Comparison of ENCODE assay signal across 12 mouse cellular contexts in genomic region chr6:137102662-137103179, GRCm38 (mm10).
DNase-seq lines count a peak whose midpoint lies in the region; ATAC-seq and TF ChIP-seq lines count a peak whose summit lies in the region.
"Had no signal": no experiment of that assay in that cellular context is flagged by ENCODE, and none has a peak within 500 bp of the region (broad histone marks: within the 10 kb centered on the region; RNA-seq: fewer than 3 reads in every experiment).

No protein-coding gene starts in this region.

- no peak overlapping the region for H3K4me3 ChIP-seq in intestine, embryonic 14.5 days (ENCODE audit: low read depth, low read length)
- H3K4me3 ChIP-seq in intestine, postnatal 0 days (ENCODE audit: low read depth, low read length) = no peak overlapping the region
- H3K4me3 ChIP-seq: heart, adult 2 months had no signal

- no peak for TF ChIP-seq POLR2A in brain, embryonic 14.5 days (IDR thresholded peaks at IDR 0.05; ENCODE audit: borderline replicate concordance, extremely low read depth, insufficient read depth, insufficient read length, poor library complexity, severe bottlenecking)

- H3K4me2 ChIP-seq in intestine, embryonic 14.5 days (ENCODE audit: low read length) = no peak overlapping the region
- H3K4me2 ChIP-seq in intestine, postnatal 0 days (replicated peaks; ENCODE audit: low read depth) = no peak overlapping the region

- peaks cover 28% of the 10 kb centered on the region for H3K4me1 ChIP-seq in intestine, embryonic 14.5 days (replicated peaks; ENCODE audit: control insufficient read depth, insufficient read depth, low read length)
- no peaks in the 10 kb centered on the region for H3K4me1 ChIP-seq in intestine, postnatal 0 days (replicated peaks; ENCODE audit: control insufficient read depth, insufficient read depth, low read length)

- no peaks in the 10 kb centered on the region for H3K9me3 ChIP-seq in intestine, embryonic 14.5 days (ENCODE audit: control insufficient read depth, low read length)
- no peaks in the 10 kb centered on the region for H3K9me3 ChIP-seq in intestine, postnatal 0 days (ENCODE audit: control insufficient read depth)

- 21% methylated on average over 10 of the region's 10 CpGs for WGBS in intestine, embryonic 14.5 days
- 44% methylated on average over 10 of the region's 10 CpGs for WGBS in intestine, postnatal 0 days

- no peaks in the 10 kb centered on the region for H3K36me3 ChIP-seq in intestine, embryonic 14.5 days (ENCODE audit: control insufficient read depth, insufficient read depth, low read length)
- H3K36me3 ChIP-seq in intestine, postnatal 0 days (ENCODE audit: control insufficient read depth, insufficient read depth) = no peaks in the 10 kb centered on the region

- DNase-seq in intestine, embryonic 14.5 days (ENCODE audit: low spot score) = no peak
- DNase-seq in brain, embryonic 14.5 days (ENCODE audit: low read depth) = peak; percentile 22
- no peak for DNase-seq in adrenal gland, postnatal 4 days (ENCODE audit: low spot score in 2 of 2)
- DNase-seq in embryo, embryonic 9.5 days (ENCODE audit: extremely low spot score) = no peak
- DNase-seq: kidney, postnatal 36 days; thymus, postnatal 4 days had no signal

- H3K9ac ChIP-seq in intestine, embryonic 14.5 days (ENCODE audit: low read length) = no peak overlapping the region
- H3K9ac ChIP-seq in intestine, postnatal 0 days (ENCODE audit: low read depth, low read length) = no peak overlapping the region

- H3K27ac ChIP-seq in intestine, embryonic 14.5 days (ENCODE audit: low read depth) = peak overlapping the region; percentile 59
- no peak overlapping the region; the same call in 1 of the 2 replicates for H3K27ac ChIP-seq in intestine, postnatal 0 days (ENCODE audit: low read depth, low read length)
- H3K27ac ChIP-seq: heart, adult 2 months had no signal

- TF ChIP-seq CTCF in intestine, postnatal 0 days (IDR thresholded peaks at IDR 0.05; ENCODE audit: low read depth) = no peak
- TF ChIP-seq CTCF in brain, embryonic 14.5 days (IDR thresholded peaks at IDR 0.05; ENCODE audit: borderline replicate concordance, extremely low read depth, insufficient read depth, insufficient read length) = no peak

- no peak for ATAC-seq in intestine, embryonic 14.5 days (replicated peaks; ENCODE audit: low FRiP score, low TSS enrichment, low read depth)
- no peak for ATAC-seq in intestine, postnatal 0 days
- 0 out of 4 replicates have a peak, but pooled peaks have one; percentile 25 to 32 for ATAC-seq in hematopoietic stem cell, adult 5-6 weeks (replicated peaks in 1 of 2; ENCODE audit: insufficient read depth in 1 of 2, low FRiP score in 2 of 2, low TSS enrichment in 1 of 2, low read depth in 1 of 2, poor library complexity in 2 of 2, severe bottlenecking in 2 of 2)
- peak; percentile 23; the same call in 1 of the 2 replicates for ATAC-seq in neutrophil, adult 5-6 weeks (ENCODE audit: extremely low read depth, insufficient number of reproducible peaks, low FRiP score, poor library complexity, severe bottlenecking)
- ATAC-seq: activated CD4-positive, CD25-positive, alpha-beta regulatory T cell, adult 4 months; hindbrain, embryonic 16.5 days had no signal

- H3K27me3 ChIP-seq in intestine, embryonic 14.5 days (replicated peaks; ENCODE audit: control insufficient read depth, insufficient read depth, low read length) = no peaks in the 10 kb centered on the region
- H3K27me3 ChIP-seq in intestine, postnatal 0 days (replicated peaks; ENCODE audit: control insufficient read depth, insufficient read depth, low read length) = no peaks in the 10 kb centered on the region

Comparison
In these comparisons a context has a peak if more than half of its experiments do, and no peak if none do; other contexts are left out.
1. ATAC-seq: peak in hematopoietic stem cell, adult 5-6 weeks (2 of 2) and neutrophil, adult 5-6 weeks (single experiment); none in intestine, embryonic 14.5 days (single experiment) and intestine, postnatal 0 days (single experiment).